In the genomic region with DNA sequence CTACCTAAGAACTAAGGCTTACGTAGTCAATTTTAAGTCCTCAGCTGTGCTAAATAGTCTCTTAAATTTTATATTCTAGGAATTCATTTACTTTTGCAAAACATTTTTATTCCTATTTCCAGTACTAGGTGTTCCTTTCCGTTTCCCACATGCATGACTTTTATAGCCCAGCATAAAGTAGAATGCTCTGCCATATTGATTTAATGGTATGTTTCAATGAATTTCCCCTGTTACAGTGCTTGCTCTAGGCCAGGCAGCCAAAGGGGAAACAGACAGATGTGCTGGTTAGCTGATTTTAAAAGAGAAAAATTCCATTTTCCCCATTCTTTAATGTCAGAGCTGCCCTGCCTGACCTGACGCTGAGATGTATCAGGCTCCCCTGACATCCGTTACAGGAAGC, we compare ENCODE assay signal across 28 mouse cellular contexts.
A peak's percentile ranks its signal among the peaks of the same experiment; 100 is the strongest.
DNase-seq lines count a peak whose midpoint lies in the region; ATAC-seq and TF ChIP-seq lines count a peak whose summit lies in the region.
"Had no signal": no experiment of that assay in that cellular context is flagged by ENCODE, and none has a peak within 500 bp of the region (broad histone marks: within the 10 kb centered on the region; RNA-seq: fewer than 3 reads in every experiment).

No protein-coding gene starts in this region.

- TF ChIP-seq CTCF in kidney, postnatal 0 days (IDR thresholded peaks at IDR 0.05; ENCODE audit: low read depth), result no peak

- no peaks in the 10 kb centered on the region for H3K27me3 ChIP-seq in kidney, postnatal 0 days (ENCODE audit: insufficient read depth, low read length)
- H3K27me3 ChIP-seq in neural tube, embryonic 13.5 days, result no peaks in the 10 kb centered on the region
- H3K27me3 ChIP-seq in neural tube, embryonic 15.5 days (replicated peaks), result no peaks in the 10 kb centered on the region
- H3K27me3 ChIP-seq in limb, embryonic 13.5 days, result no peaks in the 10 kb centered on the region
- H3K27me3 ChIP-seq: CH12.LX; embryonic facial prominence, embryonic 13.5 days; embryonic facial prominence, embryonic 15.5 days; forebrain, embryonic 12.5 days; Patski had no signal

- DNase-seq in kidney, postnatal 0 days (ENCODE audit: low spot score), result peak; percentile 39
- no peak for DNase-seq in kidney, postnatal 14 days
- no peak for DNase-seq in left cerebral cortex, adult 8-10 months (ENCODE audit: low spot score in 2 of 2)
- DNase-seq: adrenal gland, adult 8-10 months; adrenal gland, postnatal 25 days; B cell, adult 2 months; cerebellum, adult 11 months; cerebellum, adult 18-20 months; cerebellum, adult 8-10 months; cerebellum, adult 9-11 months; cerebellum, postnatal 14 days; cerebellum, postnatal 36 days; embryo, embryonic 11 days had no signal

- no peaks in the 10 kb centered on the region for H3K9me3 ChIP-seq in kidney, postnatal 0 days (replicated peaks; ENCODE audit: low read length)
- H3K9me3 ChIP-seq in neural tube, embryonic 13.5 days, result no peaks in the 10 kb centered on the region
- H3K9me3 ChIP-seq in neural tube, embryonic 15.5 days (replicated peaks), result no peaks in the 10 kb centered on the region
- H3K9me3 ChIP-seq in limb, embryonic 13.5 days, result no peaks in the 10 kb centered on the region
- H3K9me3 ChIP-seq: embryonic facial prominence, embryonic 13.5 days; embryonic facial prominence, embryonic 15.5 days; forebrain, embryonic 10.5 days; forebrain, embryonic 12.5 days; G1E had no signal

- H3K4me2 ChIP-seq in kidney, postnatal 0 days (ENCODE audit: low read length), result no peak overlapping the region
- H3K4me2 ChIP-seq in neural tube, embryonic 13.5 days, result no peak overlapping the region
- H3K4me2 ChIP-seq in neural tube, embryonic 15.5 days, result no peak overlapping the region
- H3K4me2 ChIP-seq in limb, embryonic 13.5 days (replicated peaks), result no peak overlapping the region
- H3K4me2 ChIP-seq: embryonic facial prominence, embryonic 13.5 days; embryonic facial prominence, embryonic 15.5 days; forebrain, embryonic 12.5 days had no signal

- no peaks in the 10 kb centered on the region for H3K4me1 ChIP-seq in kidney, postnatal 0 days (replicated peaks; ENCODE audit: insufficient read depth, low read length)
- peaks cover 15% of the 10 kb centered on the region for H3K4me1 ChIP-seq in neural tube, embryonic 13.5 days (replicated peaks)
- peaks cover 4% of the 10 kb centered on the region for H3K4me1 ChIP-seq in neural tube, embryonic 15.5 days
- peaks cover 17% of the 10 kb centered on the region for H3K4me1 ChIP-seq in limb, embryonic 13.5 days
- H3K4me1 ChIP-seq: embryonic facial prominence, embryonic 13.5 days; embryonic facial prominence, embryonic 15.5 days; forebrain, embryonic 10.5 days; forebrain, embryonic 12.5 days had no signal

- H3K27ac ChIP-seq in kidney, postnatal 0 days, result no peak overlapping the region
- H3K27ac ChIP-seq in neural tube, embryonic 13.5 days (replicated peaks), result peak overlapping the region; percentile 15; the same call in 1 of the 2 replicates
- H3K27ac ChIP-seq in neural tube, embryonic 15.5 days (replicated peaks), result no peak overlapping the region
- H3K27ac ChIP-seq in limb, embryonic 13.5 days, result no peak overlapping the region
- H3K27ac ChIP-seq: embryonic facial prominence, embryonic 13.5 days; embryonic facial prominence, embryonic 15.5 days; forebrain, embryonic 10.5 days; forebrain, embryonic 12.5 days had no signal

- WGBS in kidney, postnatal 0 days, result 70% methylated on average over 4 of the region's 4 CpGs
- 65% methylated on average over 4 of the region's 4 CpGs for WGBS in neural tube, embryonic 13.5 days
- WGBS in neural tube, embryonic 15.5 days, result 57% methylated on average over 4 of the region's 4 CpGs
- 37% methylated on average over 4 of the region's 4 CpGs for WGBS in limb, embryonic 13.5 days

- no peak for ATAC-seq in kidney, postnatal 0 days (replicated peaks; ENCODE audit: low FRiP score, low read depth)
- ATAC-seq in neural tube, embryonic 13.5 days (ENCODE audit: low read depth), result 0 out of 2 replicates have a peak, but pooled peaks have one; percentile 19
- no peak for ATAC-seq in neural tube, embryonic 15.5 days (ENCODE audit: low FRiP score)
- peak; percentile 67 for ATAC-seq in limb, embryonic 13.5 days (ENCODE audit: low FRiP score, low read depth)
- ATAC-seq: activated CD4-positive, CD25-positive, alpha-beta regulatory T cell, adult 4 months; CD4-positive, CD25-positive, alpha-beta regulatory T cell, adult 4 months; forebrain, embryonic 14.5 days; forebrain, embryonic 16.5 days; Patski had no signal

- H3K9ac ChIP-seq in kidney, postnatal 0 days (ENCODE audit: low read depth, low read length), result no peak overlapping the region
- no peak overlapping the region for H3K9ac ChIP-seq in neural tube, embryonic 13.5 days
- H3K9ac ChIP-seq in neural tube, embryonic 15.5 days (replicated peaks), result no peak overlapping the region
- H3K9ac ChIP-seq in limb, embryonic 13.5 days, result no peak overlapping the region
- H3K9ac ChIP-seq: embryonic facial prominence, embryonic 13.5 days; embryonic facial prominence, embryonic 15.5 days; forebrain, embryonic 12.5 days had no signal

- no peak overlapping the region for H3K4me3 ChIP-seq in kidney, postnatal 0 days (replicated peaks; ENCODE audit: low read depth, low read length)
- H3K4me3 ChIP-seq in neural tube, embryonic 13.5 days, result no peak overlapping the region
- H3K4me3 ChIP-seq in neural tube, embryonic 15.5 days (replicated peaks), result no peak overlapping the region
- no peak overlapping the region for H3K4me3 ChIP-seq in limb, embryonic 13.5 days
- H3K4me3 ChIP-seq: embryonic facial prominence, embryonic 13.5 days; embryonic facial prominence, embryonic 15.5 days; erythroblast, embryonic 14.5 days; forebrain, embryonic 10.5 days; forebrain, embryonic 12.5 days had no signal

- no peaks in the 10 kb centered on the region for H3K36me3 ChIP-seq in kidney, postnatal 0 days (ENCODE audit: insufficient read depth, low read length)
- no peaks in the 10 kb centered on the region for H3K36me3 ChIP-seq in neural tube, embryonic 13.5 days
- H3K36me3 ChIP-seq in neural tube, embryonic 15.5 days, result no peaks in the 10 kb centered on the region
- H3K36me3 ChIP-seq in limb, embryonic 13.5 days, result no peaks in the 10 kb centered on the region
- H3K36me3 ChIP-seq: embryonic facial prominence, embryonic 13.5 days; embryonic facial prominence, embryonic 15.5 days; forebrain, embryonic 10.5 days; forebrain, embryonic 12.5 days had no signal

Comparison
In these comparisons a context has a peak if more than half of its experiments do, and no peak if none do; other contexts are left out.
1. ATAC-seq: peak in neural tube, embryonic 13.5 days (single experiment) and limb, embryonic 13.5 days (single experiment); none in kidney, postnatal 0 days (single experiment) and neural tube, embryonic 15.5 days (single experiment).